Mouse (Mus musculus) spleen, adult 2 months (tissue): ENCODE measurements at regions not wholly inside any gene's neighbourhood (a gene's known extent, or its start where the extent isn't known, plus 50 kb on each side); places are given as distances from the start of the nearest gene placed in this dataset.

Experiments
- DNase-seq, 2 experiments: peaks; one replicate each; pipeline versions ENCODE4 v3.0.0 to v3.0.0-alpha.2; 2012 to 2021; ENCODE audit warnings: low spot score in 2 of 2, low read depth in 1 of 2
- H3K27ac ChIP-seq: fragments of 200-500 bp; 2 replicates; pipeline ENCODE4 v1.5.1; 2012; ENCODE audit warnings: low read length, inconsistent platforms; ENCODE audit not compliant: insufficient read depth
- H3K27me3 ChIP-seq: fragments of 200-500 bp; 2 replicates; pipeline ENCODE4 v1.6.1; 2012; ENCODE audit warnings: mild to moderate bottlenecking, moderate library complexity, low read length, inconsistent platforms; ENCODE audit not compliant: control insufficient read depth, insufficient read depth
- H3K36me3 ChIP-seq: fragments of 200-500 bp; 2 replicates; pipeline ENCODE4 v1.6.1; 2012; ENCODE audit warnings: mild to moderate bottlenecking, low read length, inconsistent platforms; ENCODE audit not compliant: control insufficient read depth, insufficient read depth
- H3K4me1 ChIP-seq: fragments of 200-500 bp; 2 replicates; pipeline ENCODE4 v1.6.1; 2011; ENCODE audit warnings: inconsistent platforms; ENCODE audit not compliant: control insufficient read depth, insufficient read depth, insufficient read length
- H3K4me3 ChIP-seq: fragments of 200-500 bp; 2 replicates; pipeline ENCODE4 v1.5.1; 2011; ENCODE audit warnings: mild to moderate bottlenecking, inconsistent platforms; ENCODE audit not compliant: insufficient read depth, insufficient read length; ENCODE audit errors: extremely low read depth
- CTCF ChIP-seq: fragments of 200-500 bp; IDR thresholded peaks from 2 replicates; pipeline ENCODE4 v1.5.1; 2011; ENCODE audit warnings: mild to moderate bottlenecking, inconsistent platforms; ENCODE audit not compliant: insufficient read depth, insufficient read length, insufficient replicate concordance; ENCODE audit errors: extremely low read depth
- POLR2A ChIP-seq: fragments of 200-500 bp; IDR thresholded peaks from 2 replicates; pipeline ENCODE4 v1.6.1; 2011; ENCODE audit warnings: low read depth, low read length, inconsistent platforms
- WGBS: fragments of 180-500 bp; shearing (Covaris S2); methylation state at CpG from one replicate; pipeline ENCODE4 v1.1.7; 2018; 5-methylcytosine and 5-hydroxymethylcytosine counted together

- H3K4me3 ChIP-seq = no peak overlapping the region
- H3K27ac ChIP-seq = no peak overlapping the region
- H3K27me3 ChIP-seq = no peaks in the 10 kb centered on the region
- WGBS = 75% methylated on average over 4 of the region's 4 CpGs
- H3K36me3 ChIP-seq = no peaks in the 10 kb centered on the region
- H3K4me1 ChIP-seq = no peaks in the 10 kb centered on the region
- TF ChIP-seq CTCF (no peak), POLR2A (no peak)
- no peak for DNase-seq
Observed at GRCm38 (mm10) chr12:39176958-39177357, 397.8 kb downstream of the Etv1 start.

GRCm38 (mm10) chr12:39224073-39224472 is 444.9 kb downstream of the Etv1 start:
- H3K27me3 ChIP-seq = no peaks in the 10 kb centered on the region
- WGBS = 82% methylated on average over 4 of the region's 4 CpGs
- H3K36me3 ChIP-seq = no peaks in the 10 kb centered on the region
- H3K4me1 ChIP-seq = no peaks in the 10 kb centered on the region
- TF ChIP-seq CTCF (no peak), POLR2A (no peak)
- DNase-seq = no peak
- no peak overlapping the region for H3K27ac ChIP-seq
- H3K4me3 ChIP-seq = no peak overlapping the region

DNA sequence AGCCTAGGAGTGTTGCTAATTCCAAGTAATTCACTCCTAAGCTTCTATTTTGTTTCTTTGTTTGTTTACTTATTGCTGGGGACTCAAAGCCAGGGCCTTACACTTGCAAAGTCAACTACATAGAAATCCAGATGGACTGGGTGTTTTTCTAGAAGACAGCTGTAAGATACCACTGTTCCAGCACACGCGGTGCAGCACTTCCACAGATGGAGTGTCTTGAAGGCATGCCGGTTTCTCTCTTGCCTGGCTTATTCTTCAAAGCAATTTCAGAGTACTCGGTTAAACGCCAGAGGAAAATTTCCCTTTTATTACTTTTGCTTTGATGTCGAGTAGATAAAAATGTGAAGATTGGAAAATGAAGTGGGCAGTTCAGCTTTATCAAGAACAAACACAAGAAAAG is 477.4 kb downstream of the Etv1 start:
- Histone ChIP-seq H3K27ac (no peak overlapping the region), H3K27me3 (no peaks in the 10 kb centered on the region), H3K4me3 (no peak overlapping the region), H3K36me3 (no peaks in the 10 kb centered on the region), H3K4me1 (no peaks in the 10 kb centered on the region)
- DNase-seq = no peak
- TF ChIP-seq POLR2A = no peak
- no peak for TF ChIP-seq CTCF
- 88% methylated on average over 6 of the region's 6 CpGs for WGBS

DNA sequence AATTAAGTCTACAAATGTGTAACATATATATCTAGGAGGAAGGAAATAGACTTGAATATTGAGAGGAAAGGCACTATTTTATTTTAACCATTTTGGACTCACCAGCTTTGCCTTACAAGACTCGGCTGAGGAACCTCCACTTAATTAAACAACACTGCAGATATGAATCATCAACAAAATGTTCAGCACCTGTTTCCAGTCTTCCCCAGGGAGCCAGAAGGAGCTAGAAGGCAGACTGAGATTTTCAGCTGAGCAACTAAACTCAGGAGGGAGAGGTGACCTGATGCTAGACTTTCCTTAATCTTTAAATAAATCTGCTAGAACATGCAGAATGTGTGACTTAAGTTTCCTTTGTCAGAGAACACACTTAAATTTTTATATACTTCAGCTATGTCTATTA is 478.4 kb downstream of the Etv1 start:
- no peak for DNase-seq

GRCm38 (mm10) chr12:39289676-39290075 is 510.5 kb downstream of the Etv1 start:
- Histone ChIP-seq H3K4me1 (no peaks in the 10 kb centered on the region), H3K27ac (no peak overlapping the region), H3K27me3 (no peaks in the 10 kb centered on the region), H3K36me3 (no peaks in the 10 kb centered on the region), H3K4me3 (no peak overlapping the region)
- no peak for DNase-seq
- 86% methylated on average over 2 of the region's 2 CpGs for WGBS
- TF ChIP-seq CTCF (no peak), POLR2A (no peak)

More for the DNA sequence above, 478.4 kb downstream of the Etv1 start:
- TF ChIP-seq POLR2A (no peak), CTCF (no peak)
- Histone ChIP-seq H3K36me3 (no peaks in the 10 kb centered on the region), H3K27me3 (no peaks in the 10 kb centered on the region), H3K4me3 (no peak overlapping the region), H3K4me1 (no peaks in the 10 kb centered on the region), H3K27ac (no peak overlapping the region)
- WGBS = 73% methylated on average over 1 of the region's 1 CpGs

DNA sequence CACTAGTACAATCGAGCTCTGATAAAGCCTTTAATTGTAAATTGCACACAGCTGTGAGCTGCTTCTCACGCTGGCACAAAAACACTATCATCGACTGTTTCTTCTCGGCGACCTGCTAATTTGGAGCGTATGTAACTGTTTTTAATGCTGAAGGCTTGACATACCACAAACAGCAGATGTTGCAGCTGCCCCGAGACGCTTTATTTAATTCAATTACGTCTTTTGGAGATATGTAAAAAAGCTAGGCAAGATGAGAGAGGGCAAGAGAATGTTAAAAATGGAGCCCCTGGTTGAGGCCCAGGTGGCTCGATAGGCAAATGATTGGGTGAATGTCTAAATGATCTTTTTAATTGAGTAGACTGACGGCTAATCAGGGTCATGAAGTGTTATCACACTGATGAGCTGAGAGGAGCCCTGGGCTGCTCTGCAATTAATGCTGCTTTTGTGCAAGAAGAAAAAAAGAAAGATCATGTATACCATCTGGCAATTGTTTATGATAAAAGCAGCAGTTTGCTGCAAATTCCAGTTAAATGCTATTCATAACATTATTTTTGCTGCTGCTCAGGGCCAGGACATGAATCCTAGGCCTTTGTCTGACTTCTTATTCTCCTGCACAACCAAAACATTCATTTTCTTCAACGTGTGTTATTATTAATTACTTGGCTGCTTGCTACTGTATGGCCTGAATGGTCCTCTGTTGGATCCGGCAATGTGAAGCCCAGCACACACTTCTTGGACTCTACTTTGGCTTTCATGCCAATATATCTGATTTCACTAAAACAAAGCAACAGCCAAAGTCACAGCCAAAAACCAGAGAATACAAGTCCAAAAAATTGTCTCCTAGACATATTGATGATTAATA is 522.4 kb downstream of the Etv1 start:
- no peak overlapping the region for H3K27ac ChIP-seq
- no peaks in the 10 kb centered on the region for H3K36me3 ChIP-seq
- H3K4me1 ChIP-seq = no peaks in the 10 kb centered on the region
- no peak for DNase-seq
- 91% methylated on average over 13 of the region's 13 CpGs for WGBS
- TF ChIP-seq CTCF = no peak
- TF ChIP-seq POLR2A = no peak
- no peak overlapping the region for H3K4me3 ChIP-seq
- no peaks in the 10 kb centered on the region for H3K27me3 ChIP-seq

- no peaks in the 10 kb centered on the region for H3K36me3 ChIP-seq
- no peak overlapping the region for H3K27ac ChIP-seq
- no peaks in the 10 kb centered on the region for H3K4me1 ChIP-seq
- H3K27me3 ChIP-seq = no peaks in the 10 kb centered on the region
- DNase-seq = no peak
- TF ChIP-seq CTCF (no peak), POLR2A (no peak)
- no peak overlapping the region for H3K4me3 ChIP-seq
- WGBS = 77% methylated on average over 2 of the region's 2 CpGs
Observed at GRCm38 (mm10) chr12:39302213-39302591, 523.0 kb downstream of the Etv1 start.
